Mouse (Mus musculus) frontal cortex, postnatal 14 days (tissue): Measurements from ENCODE around the gene Gzme.
"Not testable (repeated sequence)": the region's sequence is repeated elsewhere in the genome, so short reads cannot be mapped to it uniquely, and the experiment has no call there.

Experiments
- DNase-seq, 2 experiments: peaks; one replicate each; pipeline ENCODE4 v3.0.0; 2022; ENCODE audit warnings: low spot score in 2 of 2

Gene Gzme

DNA sequence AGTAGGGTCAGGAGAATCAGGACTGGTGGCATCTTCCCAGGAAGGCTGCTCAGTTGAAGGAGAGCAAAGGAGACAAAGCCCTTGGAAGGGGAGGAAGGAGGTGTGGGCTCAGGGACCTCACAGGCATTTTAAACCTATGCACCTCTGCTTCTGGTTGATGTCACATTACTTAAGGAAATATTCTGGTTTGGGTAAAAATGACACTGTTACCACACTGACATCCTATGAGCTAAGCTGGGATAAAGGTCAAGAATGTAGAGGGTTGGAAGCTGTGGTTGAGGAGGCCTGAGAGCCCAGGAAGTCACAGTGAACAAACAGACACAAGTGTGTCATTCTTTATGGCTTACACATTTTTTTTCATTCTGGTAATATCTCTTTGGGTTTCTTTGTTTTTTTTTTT, at the start of gene Gzme:
TSS of gene Gzme (minus strand) at position 101 of the 400 bp plus-strand sequence.
- no peak for DNase-seq

DNA sequence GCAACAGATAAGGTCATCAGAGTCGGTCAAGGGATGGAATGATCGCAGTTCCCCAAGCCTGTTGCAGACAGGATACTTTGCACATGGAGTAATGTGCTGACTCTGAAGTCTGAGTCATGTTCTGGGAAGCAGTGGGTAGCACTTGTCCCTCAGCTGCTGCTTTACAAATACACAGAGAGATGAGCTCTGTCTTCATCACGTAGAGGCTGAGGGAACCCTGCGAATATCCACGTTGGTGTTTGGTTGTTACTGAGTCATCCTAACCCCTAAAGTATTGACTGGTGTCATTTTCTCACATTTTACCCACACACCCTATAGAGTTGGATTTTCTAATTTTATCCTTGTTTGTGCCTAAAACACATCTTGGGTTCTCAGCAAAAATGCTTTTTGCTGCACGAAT, 47.6 kb upstream of the Gzme start:
- peak in 1 of 2 experiments; percentile 7 for DNase-seq

DNA sequence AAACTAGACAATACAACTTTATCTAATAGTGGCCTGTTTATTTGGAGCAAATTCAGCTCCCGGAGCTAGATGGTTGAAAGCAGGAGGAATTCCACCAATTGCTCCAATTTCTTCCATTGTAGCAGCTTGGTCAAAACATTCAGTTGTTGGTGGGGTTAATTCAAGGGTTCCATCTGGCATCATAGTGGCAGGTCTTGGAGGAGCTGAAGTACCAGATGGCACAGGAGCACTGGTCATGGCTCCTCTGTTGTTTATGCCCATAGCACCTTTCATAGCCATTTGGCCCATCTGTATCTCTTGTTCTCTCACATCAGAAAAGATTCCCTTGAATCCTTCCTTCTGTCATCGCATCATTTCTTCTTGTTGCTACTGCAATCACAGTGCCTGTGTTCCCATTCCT, 41.7 kb upstream of the Gzme start:
- DNase-seq = no peak

DNA sequence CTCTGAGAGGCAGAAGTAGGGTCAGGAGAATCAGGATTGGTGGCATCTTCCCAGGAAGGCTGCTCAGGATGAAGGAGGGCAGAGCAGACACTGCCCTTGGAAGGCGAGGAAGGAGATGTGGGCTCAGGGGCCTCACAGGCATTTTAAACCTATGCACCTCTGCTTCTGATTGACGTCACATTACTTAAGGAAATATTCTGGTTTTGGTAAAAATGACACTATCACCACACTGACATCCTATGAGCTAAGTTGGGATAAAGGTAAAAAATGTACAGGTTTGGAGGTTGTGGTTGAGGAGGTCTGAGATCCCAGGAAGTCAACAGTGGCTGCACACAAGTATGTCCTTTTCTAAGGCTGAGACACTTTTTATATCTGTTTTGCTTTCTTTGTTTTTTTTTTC, 39.1 kb upstream of the Gzme start, which contains the start of gene Gzmg:
TSS of gene Gzmg (minus strand) at position 101 of the 400 bp plus-strand sequence.
- not testable (repeated sequence) for DNase-seq

DNA sequence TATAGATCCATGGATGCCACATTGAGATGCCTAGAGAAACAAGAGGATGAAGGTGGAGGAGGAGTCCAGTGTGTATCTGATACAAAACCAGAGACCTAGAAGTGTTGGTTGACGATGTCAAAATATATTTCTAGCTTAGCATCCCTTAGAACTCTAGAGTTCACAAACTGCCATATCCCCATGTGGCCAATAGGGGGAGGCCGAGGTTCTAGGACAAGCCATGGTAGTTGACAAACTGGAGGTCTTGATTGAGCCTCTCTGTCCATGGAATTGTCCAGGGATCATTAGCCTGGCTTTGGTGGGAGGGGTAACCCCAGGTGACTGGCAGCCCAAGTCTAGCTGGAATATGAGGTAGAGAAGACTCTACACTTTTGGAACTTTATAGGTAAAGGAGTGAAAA, 34.9 kb upstream of the Gzme start:
- DNase-seq = no peak

DNA sequence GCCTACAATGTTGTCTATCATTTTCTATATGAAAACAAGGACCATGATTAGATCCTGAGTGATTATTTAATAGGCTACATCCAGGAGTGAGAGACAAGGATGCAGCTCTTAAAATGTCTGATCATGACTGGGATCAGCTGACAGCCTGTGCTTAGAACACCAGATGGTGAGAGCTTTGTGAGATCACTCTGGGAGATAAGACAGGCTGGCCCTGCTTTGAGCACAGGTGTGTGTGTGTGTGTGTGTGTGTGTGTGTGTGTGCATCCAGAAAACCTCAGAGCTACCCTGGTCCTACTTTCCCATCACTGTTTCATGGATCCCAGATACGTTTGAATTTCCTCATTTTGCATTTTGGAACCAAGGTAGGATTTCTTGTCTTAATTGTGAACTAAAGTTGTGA, 13.2 kb upstream of the Gzme start:
- DNase-seq = not testable (repeated sequence)

DNA sequence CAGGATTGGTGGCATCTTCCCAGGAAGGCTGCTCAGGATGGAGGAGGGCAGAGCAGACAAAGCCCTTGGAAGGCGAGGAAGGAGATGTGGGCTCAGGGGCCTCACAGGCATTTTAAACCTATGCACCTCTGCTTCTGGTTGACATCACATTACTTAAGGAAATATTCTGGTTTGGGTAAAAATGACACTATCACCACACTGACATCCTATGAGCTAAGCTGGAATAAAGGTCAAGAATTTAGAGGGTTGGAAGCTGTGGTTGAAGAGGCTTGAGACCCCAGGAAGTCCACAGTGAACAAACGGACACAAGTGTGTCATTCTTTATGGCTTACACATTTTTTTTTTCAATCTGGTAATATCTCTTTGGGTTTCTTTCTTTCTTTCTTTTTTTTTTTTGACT, 12.1 kb upstream of the Gzme start, which contains the start of gene Gzmd:
TSS of gene Gzmd (minus strand) at position 101 of the 400 bp plus-strand sequence.
- not testable (repeated sequence) for DNase-seq

DNA sequence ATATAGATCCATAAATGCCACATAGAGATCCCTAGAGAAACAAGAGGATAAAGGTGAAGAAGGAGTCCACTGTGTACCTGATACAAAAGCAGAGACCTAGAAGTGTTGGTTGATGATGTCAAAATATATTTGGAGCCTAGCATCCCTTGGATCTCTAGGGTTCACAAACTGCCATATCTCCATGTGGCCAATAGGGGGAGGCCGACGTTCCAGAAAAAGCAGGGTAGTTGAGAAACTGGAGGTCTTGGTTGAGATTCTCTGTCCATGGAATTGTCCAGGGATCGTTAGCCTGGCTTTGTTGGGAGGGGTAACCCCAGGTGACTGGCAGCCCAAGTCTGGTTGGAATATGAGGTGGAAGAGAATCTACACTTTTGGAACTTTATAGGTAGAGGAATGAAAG, 7.9 kb upstream of the Gzme start:
- DNase-seq = no peak

DNA sequence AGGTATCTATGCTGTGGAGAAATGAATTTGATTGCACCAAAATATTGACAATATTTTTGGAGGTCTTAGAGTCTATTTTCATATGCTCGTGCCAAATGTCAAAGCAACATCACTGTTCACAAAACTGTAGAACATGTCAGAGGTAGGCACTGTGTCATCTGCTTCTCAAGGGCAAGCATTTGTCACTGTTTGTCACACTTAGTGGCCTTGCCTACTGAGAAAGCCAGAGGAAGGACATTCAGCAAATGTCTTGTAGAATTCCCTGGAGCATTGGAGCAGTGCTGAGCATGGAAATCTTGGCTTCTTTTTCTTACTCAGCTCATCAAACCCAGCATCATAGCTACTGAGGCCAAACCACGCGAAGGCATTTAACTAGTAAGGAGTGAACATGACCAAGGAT, 3.1 kb upstream of the Gzme start:
- no peak for DNase-seq

DNA sequence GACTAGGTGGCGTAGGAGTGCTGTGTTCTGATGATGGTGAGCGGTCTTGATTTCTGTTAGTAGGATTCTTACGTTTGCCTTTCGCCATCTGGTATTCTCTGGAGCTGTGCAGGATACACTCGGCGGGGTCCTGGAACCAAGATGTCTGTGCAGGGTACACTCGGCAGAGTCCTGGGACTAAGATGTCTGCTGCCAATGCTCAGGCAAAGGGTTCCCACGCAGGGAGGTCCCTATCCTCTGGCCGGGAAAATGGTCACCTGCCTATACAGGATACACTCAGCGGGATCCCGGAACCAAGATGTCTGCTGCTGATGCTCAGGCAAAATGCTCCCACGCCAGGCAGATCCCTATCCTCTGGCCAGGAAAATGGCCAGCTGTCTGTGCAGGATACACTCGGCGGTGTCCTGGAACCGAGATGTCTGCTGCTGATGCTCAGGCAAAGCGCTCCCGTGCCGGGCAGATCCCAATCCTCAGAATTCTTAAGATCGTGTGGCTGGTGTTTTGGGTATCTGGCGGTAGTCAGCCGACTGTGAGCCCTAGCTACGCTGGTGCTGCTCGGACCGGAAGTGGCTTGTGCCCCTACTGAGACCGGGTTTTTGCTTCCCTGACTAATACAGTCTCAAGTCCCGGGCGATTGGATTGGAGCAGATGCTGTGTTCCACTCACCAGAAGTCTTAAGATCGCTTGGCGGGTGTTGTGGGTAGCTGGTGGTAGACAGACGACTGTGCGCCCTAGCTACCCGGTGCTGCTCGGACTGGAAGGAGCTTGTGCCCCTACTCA, 4.7 kb downstream of the Gzme start:
- not testable (repeated sequence) for DNase-seq

DNA sequence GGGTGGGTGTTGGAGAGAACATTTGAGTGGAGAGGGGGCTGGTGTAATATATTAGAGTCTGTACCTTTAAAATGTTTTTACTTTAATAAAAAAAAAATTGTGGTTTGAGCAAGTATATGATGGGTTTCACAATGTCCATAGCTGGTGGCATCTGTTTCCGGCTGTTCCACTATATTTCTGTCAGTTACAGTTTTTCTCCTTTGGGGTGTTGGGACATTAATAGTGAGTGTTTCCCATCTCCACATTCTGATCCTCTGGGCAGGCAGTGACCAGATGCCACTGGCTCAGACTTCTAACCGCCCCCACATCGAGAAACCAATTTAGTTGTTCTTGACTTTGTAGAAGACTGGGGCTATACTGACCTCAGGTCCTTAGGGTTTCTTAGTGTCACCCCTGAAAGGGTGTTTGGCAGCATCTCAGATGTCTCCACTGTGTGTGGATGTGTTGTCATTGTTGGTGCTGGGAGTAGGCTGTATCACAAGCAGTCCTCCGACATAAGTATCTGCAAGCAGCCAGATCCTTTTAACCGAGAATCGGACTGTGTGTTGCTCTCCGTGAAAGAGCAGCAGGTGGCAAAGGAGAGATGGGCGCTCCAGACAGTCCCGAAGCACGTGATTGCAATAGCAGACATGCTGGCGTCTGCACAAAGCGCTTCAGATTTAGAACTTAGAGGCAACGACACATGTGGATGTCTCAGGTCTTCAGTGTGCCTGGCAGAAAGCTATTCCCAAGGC, 14.8 kb downstream of the Gzme start:
- DNase-seq = no peak

DNA sequence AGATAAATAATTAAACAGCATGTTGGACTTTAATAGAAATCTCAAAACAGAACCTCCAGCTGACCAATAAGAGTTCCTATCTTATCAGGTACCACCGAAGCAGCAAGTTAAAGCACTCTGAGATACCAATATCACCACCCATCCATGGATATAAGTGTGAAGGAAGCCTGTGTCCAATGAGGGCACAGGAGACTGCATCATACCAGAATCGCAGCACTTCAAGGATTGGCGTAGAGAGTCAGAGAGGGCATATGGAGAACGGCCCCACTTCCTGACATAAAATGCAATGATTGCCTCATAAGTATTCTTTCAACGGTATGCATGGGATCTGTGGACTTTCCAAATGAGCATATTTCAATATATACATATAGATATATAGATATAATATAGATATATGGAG, 15.4 kb downstream of the Gzme start:
- DNase-seq = no peak

DNA sequence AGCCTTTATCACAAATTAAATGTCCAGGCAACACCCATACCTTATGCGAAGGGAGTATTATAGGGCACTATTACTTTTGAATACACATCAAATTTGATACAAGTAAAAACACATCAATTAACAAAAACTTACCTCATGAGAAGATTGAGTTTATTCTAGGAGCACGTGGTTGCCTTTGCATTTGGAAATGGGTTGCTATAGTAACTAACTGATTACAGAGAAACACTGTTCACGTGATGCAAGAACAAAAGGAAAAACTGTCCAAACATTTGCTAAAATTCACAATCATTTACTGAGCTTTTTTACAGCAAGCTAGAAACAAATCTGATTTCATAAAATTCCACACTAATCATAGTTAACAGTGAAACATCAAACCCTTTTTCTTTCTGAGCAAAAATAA, 17.0 kb downstream of the Gzme start:
- no peak for DNase-seq

DNA sequence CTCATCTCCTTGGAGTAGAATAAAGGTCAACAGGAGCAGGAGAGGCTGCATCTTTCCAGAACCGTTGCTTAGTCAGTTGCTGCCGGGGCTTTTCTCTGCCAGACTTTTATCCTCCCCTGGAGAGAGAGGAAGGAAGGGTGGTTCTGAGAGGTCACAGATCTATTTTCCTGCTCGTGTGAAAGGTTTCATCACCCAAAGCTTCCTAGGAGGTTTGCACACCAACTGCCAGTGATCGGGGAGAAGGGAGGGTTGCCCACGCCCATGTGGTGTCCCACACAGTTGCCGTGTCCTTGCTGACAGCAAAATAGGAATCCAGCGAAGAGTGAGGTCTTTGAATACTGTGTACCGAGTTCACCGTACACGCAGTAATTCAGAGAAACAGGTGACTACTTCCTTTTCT, 18.0 kb downstream of the Gzme start, which contains the start of gene Ctsg:
TSS of gene Ctsg (minus strand) at position 189 of the 400 bp plus-strand sequence.
- no peak for DNase-seq

DNA sequence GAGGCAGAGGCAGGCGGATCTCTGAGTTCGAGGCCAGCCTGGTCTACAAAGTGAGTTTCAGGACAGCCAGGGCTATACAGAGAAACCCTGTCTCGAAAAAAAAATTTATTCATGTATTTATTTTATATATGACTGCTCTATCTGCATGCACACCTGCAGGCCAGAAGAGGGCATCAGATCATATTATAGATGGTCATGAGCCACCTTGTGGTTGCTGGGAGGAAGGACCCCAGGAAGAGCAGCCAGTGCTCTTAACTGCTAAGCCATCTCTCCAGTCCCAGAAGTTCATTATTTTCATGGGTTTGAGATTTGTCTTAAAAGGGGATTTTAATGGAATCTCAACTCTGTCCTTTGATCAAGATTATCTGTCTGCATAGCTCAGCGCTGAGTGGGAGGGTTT, 21.5 kb downstream of the Gzme start:
- no peak for DNase-seq

DNA sequence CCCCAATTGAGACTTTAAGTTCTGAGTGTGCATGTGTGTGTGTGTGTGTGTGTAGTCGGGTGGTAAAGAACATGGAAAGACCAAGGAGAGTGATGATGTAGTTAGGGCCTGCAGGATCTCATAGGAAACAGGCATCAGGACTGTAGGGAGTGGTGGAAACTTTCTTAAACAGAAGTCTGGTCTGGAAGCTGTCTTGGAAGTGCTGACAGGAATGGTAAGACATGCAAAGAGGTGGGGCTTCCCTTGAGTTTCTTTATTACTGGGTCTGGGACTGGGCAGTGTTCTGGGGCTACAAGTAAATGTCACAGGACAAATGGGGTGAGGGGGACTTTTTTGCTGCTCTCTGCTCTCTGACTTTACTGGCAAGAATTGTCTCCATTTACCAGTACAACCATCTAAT, 22.8 kb downstream of the Gzme start:
- no peak for DNase-seq

DNA sequence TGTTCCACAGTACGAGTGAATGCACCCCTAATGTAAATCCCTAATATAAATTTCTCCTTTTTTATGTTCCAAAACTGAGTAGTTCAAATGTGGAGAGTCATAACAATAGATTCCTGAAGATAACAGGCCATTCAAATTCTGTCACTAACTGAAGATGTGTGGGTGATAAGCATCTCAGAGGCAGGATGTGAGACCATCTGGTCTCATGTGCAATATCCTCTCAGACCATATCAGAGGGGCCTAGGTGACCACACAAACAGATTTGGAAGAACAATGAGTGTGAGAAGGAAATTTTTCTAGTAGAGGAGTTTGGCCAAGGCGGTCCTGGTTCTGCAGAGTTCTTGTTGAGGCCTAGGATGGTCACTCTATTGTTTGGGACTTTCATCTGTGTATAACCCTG, 27.1 kb downstream of the Gzme start:
- DNase-seq = no peak

DNA sequence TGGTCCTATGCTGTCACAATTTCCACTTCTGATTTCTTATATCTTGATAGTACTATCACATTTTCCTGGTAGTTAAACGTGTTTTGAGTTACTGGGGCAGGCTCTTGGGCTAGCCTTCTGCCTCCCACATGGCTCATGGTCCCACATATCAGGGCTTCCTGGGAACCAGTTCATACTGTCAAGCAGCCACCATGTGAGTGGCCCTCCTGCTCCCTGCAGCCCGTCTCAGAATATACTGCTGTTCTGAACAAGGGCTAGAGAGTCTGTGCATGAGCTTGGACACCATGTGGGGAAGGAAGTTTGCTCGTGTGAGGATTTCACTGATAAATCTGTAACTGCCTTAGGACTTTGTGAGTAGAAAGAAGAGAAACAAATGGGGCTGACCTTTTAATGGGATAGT, 33.7 kb downstream of the Gzme start:
- DNase-seq = no peak

DNA sequence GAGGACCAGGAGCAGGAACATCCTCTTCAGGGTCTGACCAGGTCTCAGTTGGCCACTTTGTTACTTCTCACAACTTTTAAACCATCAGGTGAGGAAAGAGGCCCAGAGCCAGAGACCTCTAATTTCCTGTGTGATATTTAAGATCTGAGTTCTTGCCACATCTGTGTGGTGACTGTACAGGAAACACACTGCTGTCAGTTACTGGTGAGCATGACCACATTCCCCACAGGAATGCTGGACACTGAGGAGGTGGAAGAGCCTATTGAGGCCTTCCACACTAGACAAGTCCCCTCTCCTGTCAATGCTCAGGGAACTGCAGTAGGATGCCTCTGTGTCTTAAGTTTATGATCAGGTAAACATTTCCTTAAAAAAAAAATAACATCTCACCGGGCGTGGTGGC, 35.3 kb downstream of the Gzme start, which contains the start of gene Mcpt8:
TSS of gene Mcpt8 (minus strand) at position 107 of the 400 bp plus-strand sequence.
- DNase-seq = no peak

DNA sequence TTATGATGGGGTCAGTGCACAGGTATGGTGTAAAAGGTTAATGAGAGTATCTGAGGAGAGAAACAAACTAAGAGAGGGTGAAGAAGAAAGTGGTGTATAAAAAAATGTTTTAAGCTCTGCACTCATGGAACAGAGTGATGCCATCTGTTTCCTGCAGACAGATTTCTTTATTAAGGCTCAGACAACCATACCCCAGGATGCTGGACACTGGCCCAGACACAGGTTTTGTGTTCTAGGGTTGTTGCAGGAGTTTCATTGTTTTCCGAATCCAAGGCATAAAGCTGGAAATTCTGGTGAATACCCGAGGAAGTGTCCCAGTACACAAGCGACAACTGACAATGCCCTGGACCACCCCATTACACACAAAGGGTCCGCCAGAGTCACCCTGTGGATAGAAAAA, 38.4 kb downstream of the Gzme start:
- DNase-seq = no peak
